Mouse (Mus musculus): ENCODE data around the gene Tll2. TPM values are rescaled to one million over a fixed set of nuclear protein-coding genes. Genes with fewer than 3 reads are reported as not detected.
A peak's percentile ranks its signal among the peaks of the same experiment; 100 is the strongest.

The Tll2 gene
- 0.06 and 0.10 TPM in 2 replicates for polyA plus RNA-seq (2015; fragmentation: Nextera tagmentation; extraction: Ambion mirVana)

- no peaks in the 10 kb centered on the region for H3K9me3 ChIP-seq (ENCODE audit: control insufficient read depth, low read length)
- peaks cover 21% of the 10 kb centered on the region for H3K27me3 ChIP-seq (replicated peaks; ENCODE audit: control insufficient read depth, insufficient read depth, low read length)
Observed at GRCm38 (mm10) chr19:41206811-41207344, at the start of gene Tll2. Gene Tll2 (minus strand): TSS chr19:41206835.

GRCm38 (mm10) chr19:41254584-41254983 is 47.9 kb upstream of the Tll2 start:
- Histone ChIP-seq H3K4me2 (ENCODE audit: low read depth, low read length) (no peak overlapping the region), H3K4me1 (ENCODE audit: control insufficient read depth, insufficient read depth, low read length) (peaks cover 3% of the 10 kb centered on the region; the same call in 1 of the 2 replicates), H3K36me3 (ENCODE audit: control insufficient read depth, insufficient read depth, low read length) (no peaks in the 10 kb centered on the region), H3K9me3 (ENCODE audit: control insufficient read depth, low read length) (no peaks in the 10 kb centered on the region), H3K27ac (ENCODE audit: low read length) (no peak overlapping the region), H3K4me3 (ENCODE audit: low read length) (no peak overlapping the region), H3K9ac (ENCODE audit: low read depth, low read length) (no peak overlapping the region), H3K27me3 (replicated peaks; ENCODE audit: control insufficient read depth, insufficient read depth, low read length) (no peaks in the 10 kb centered on the region)
- no peak for ATAC-seq
- 78% methylated on average over 5 of the region's 5 CpGs for WGBS

More at GRCm38 (mm10) chr19:41206811-41207344, at the start of gene Tll2:
- ATAC-seq: peak; percentile 98
- no peak within 1 kb of the TSS for H3K27ac ChIP-seq (ENCODE audit: low read length)
- H3K4me3 ChIP-seq (ENCODE audit: low read length): peak within 1 kb of the TSS; percentile 50
- whole genome bisulfite sequencing: under 1% methylated on average over 32 of the region's 32 CpGs
- H3K4me2 ChIP-seq (ENCODE audit: low read depth, low read length): peak within 1 kb of the TSS; percentile 92
- peaks cover 2% of the 10 kb centered on the region; the same call in 1 of the 2 replicates for H3K36me3 ChIP-seq (ENCODE audit: control insufficient read depth, insufficient read depth, low read length)
- H3K9ac ChIP-seq (ENCODE audit: low read depth, low read length): peak within 1 kb of the TSS; percentile 50
- H3K4me1 ChIP-seq (ENCODE audit: control insufficient read depth, insufficient read depth, low read length): peaks cover 10% of the 10 kb centered on the region

GRCm38 (mm10) chr19:41248968-41249367 is 42.3 kb upstream of the Tll2 start:
- Histone ChIP-seq H3K4me2 (ENCODE audit: low read depth, low read length) (no peak overlapping the region), H3K36me3 (ENCODE audit: control insufficient read depth, insufficient read depth, low read length) (peaks cover 5% of the 10 kb centered on the region; the same call in 1 of the 2 replicates), H3K27ac (ENCODE audit: low read length) (no peak overlapping the region), H3K27me3 (replicated peaks; ENCODE audit: control insufficient read depth, insufficient read depth, low read length) (no peaks in the 10 kb centered on the region), H3K9me3 (ENCODE audit: control insufficient read depth, low read length) (no peaks in the 10 kb centered on the region), H3K9ac (ENCODE audit: low read depth, low read length) (no peak overlapping the region), H3K4me1 (ENCODE audit: control insufficient read depth, insufficient read depth, low read length) (peaks cover 5% of the 10 kb centered on the region; the same call in 1 of the 2 replicates), H3K4me3 (ENCODE audit: low read length) (no peak overlapping the region)
- 57% methylated on average over 4 of the region's 4 CpGs for WGBS
- no peak for ATAC-seq

- Histone ChIP-seq H3K27ac (ENCODE audit: low read length) (no peak overlapping the region), H3K4me3 (ENCODE audit: low read length) (no peak overlapping the region), H3K4me1 (ENCODE audit: control insufficient read depth, insufficient read depth, low read length) (peaks cover 5% of the 10 kb centered on the region; the same call in 1 of the 2 replicates), H3K27me3 (replicated peaks; ENCODE audit: control insufficient read depth, insufficient read depth, low read length) (no peaks in the 10 kb centered on the region), H3K36me3 (ENCODE audit: control insufficient read depth, insufficient read depth, low read length) (peaks cover 5% of the 10 kb centered on the region; the same call in 1 of the 2 replicates), H3K9me3 (ENCODE audit: control insufficient read depth, low read length) (no peaks in the 10 kb centered on the region), H3K4me2 (ENCODE audit: low read depth, low read length) (no peak overlapping the region), H3K9ac (ENCODE audit: low read depth, low read length) (no peak overlapping the region)
- no peak for ATAC-seq
- whole genome bisulfite sequencing: 87% methylated on average over 3 of the region's 3 CpGs
Observed at GRCm38 (mm10) chr19:41248271-41248670, 41.6 kb upstream of the Tll2 start.

- Histone ChIP-seq H3K9ac (ENCODE audit: low read depth, low read length) (no peak overlapping the region), H3K4me2 (ENCODE audit: low read depth, low read length) (no peak overlapping the region), H3K27ac (ENCODE audit: low read length) (no peak overlapping the region), H3K4me3 (ENCODE audit: low read length) (no peak overlapping the region), H3K9me3 (ENCODE audit: control insufficient read depth, low read length) (no peaks in the 10 kb centered on the region), H3K27me3 (replicated peaks; ENCODE audit: control insufficient read depth, insufficient read depth, low read length) (no peaks in the 10 kb centered on the region), H3K36me3 (ENCODE audit: control insufficient read depth, insufficient read depth, low read length) (peaks cover 6% of the 10 kb centered on the region; the same call in 1 of the 2 replicates), H3K4me1 (ENCODE audit: control insufficient read depth, insufficient read depth, low read length) (peaks cover 5% of the 10 kb centered on the region; the same call in 1 of the 2 replicates)
- no peak for ATAC-seq
- 85% methylated on average over 4 of the region's 4 CpGs for WGBS
Observed at GRCm38 (mm10) chr19:41246271-41246670, 39.6 kb upstream of the Tll2 start.

- ATAC-seq: no peak
- 73% methylated on average over 6 of the region's 6 CpGs for WGBS
- Histone ChIP-seq H3K4me3 (ENCODE audit: low read length) (no peak overlapping the region), H3K4me1 (ENCODE audit: control insufficient read depth, insufficient read depth, low read length) (peaks cover 5% of the 10 kb centered on the region; the same call in 1 of the 2 replicates), H3K36me3 (ENCODE audit: control insufficient read depth, insufficient read depth, low read length) (peaks cover 18% of the 10 kb centered on the region), H3K4me2 (ENCODE audit: low read depth, low read length) (no peak overlapping the region), H3K9ac (ENCODE audit: low read depth, low read length) (no peak overlapping the region), H3K9me3 (ENCODE audit: control insufficient read depth, low read length) (no peaks in the 10 kb centered on the region), H3K27ac (ENCODE audit: low read length) (no peak overlapping the region), H3K27me3 (replicated peaks; ENCODE audit: control insufficient read depth, insufficient read depth, low read length) (no peaks in the 10 kb centered on the region)
Observed at GRCm38 (mm10) chr19:41244581-41244980, 37.9 kb upstream of the Tll2 start.

GRCm38 (mm10) chr19:41241997-41242396 is 35.4 kb upstream of the Tll2 start:
- Histone ChIP-seq H3K27me3 (replicated peaks; ENCODE audit: control insufficient read depth, insufficient read depth, low read length) (no peaks in the 10 kb centered on the region), H3K27ac (ENCODE audit: low read length) (no peak overlapping the region), H3K9ac (ENCODE audit: low read depth, low read length) (no peak overlapping the region), H3K36me3 (ENCODE audit: control insufficient read depth, insufficient read depth, low read length) (peaks cover 24% of the 10 kb centered on the region), H3K9me3 (ENCODE audit: control insufficient read depth, low read length) (no peaks in the 10 kb centered on the region), H3K4me1 (ENCODE audit: control insufficient read depth, insufficient read depth, low read length) (no peaks in the 10 kb centered on the region), H3K4me2 (ENCODE audit: low read depth, low read length) (no peak overlapping the region), H3K4me3 (ENCODE audit: low read length) (no peak overlapping the region)
- 93% methylated on average over 5 of the region's 5 CpGs for WGBS
- no peak for ATAC-seq

- Histone ChIP-seq H3K27ac (ENCODE audit: low read length) (no peak overlapping the region), H3K9ac (ENCODE audit: low read depth, low read length) (no peak overlapping the region), H3K27me3 (replicated peaks; ENCODE audit: control insufficient read depth, insufficient read depth, low read length) (no peaks in the 10 kb centered on the region), H3K36me3 (ENCODE audit: control insufficient read depth, insufficient read depth, low read length) (peaks cover 21% of the 10 kb centered on the region), H3K4me3 (ENCODE audit: low read length) (no peak overlapping the region), H3K4me1 (ENCODE audit: control insufficient read depth, insufficient read depth, low read length) (no peaks in the 10 kb centered on the region), H3K9me3 (ENCODE audit: control insufficient read depth, low read length) (no peaks in the 10 kb centered on the region), H3K4me2 (ENCODE audit: low read depth, low read length) (no peak overlapping the region)
- 91% methylated on average over 4 of the region's 4 CpGs for WGBS
- no peak for ATAC-seq
Observed at GRCm38 (mm10) chr19:41233698-41234097, 27.1 kb upstream of the Tll2 start.

- no peak overlapping the region for H3K9ac ChIP-seq (ENCODE audit: low read depth, low read length)
- H3K9me3 ChIP-seq (ENCODE audit: control insufficient read depth, low read length): no peaks in the 10 kb centered on the region
- no peak overlapping the region for H3K27ac ChIP-seq (ENCODE audit: low read length)
- ATAC-seq: no peak
- H3K4me3 ChIP-seq (ENCODE audit: low read length): no peak overlapping the region
- peaks cover 10% of the 10 kb centered on the region for H3K4me1 ChIP-seq (ENCODE audit: control insufficient read depth, insufficient read depth, low read length)
- no peak overlapping the region for H3K4me2 ChIP-seq (ENCODE audit: low read depth, low read length)
- H3K36me3 ChIP-seq (ENCODE audit: control insufficient read depth, insufficient read depth, low read length): peaks cover 2% of the 10 kb centered on the region; the same call in 1 of the 2 replicates
- 20% methylated on average over 7 of the region's 7 CpGs for WGBS
- peaks cover 21% of the 10 kb centered on the region for H3K27me3 ChIP-seq (replicated peaks; ENCODE audit: control insufficient read depth, insufficient read depth, low read length)
Observed at GRCm38 (mm10) chr19:41208326-41208725, 1.7 kb upstream of the Tll2 start.
